Mouse (Mus musculus) kidney, adult 18-20 months (tissue): ENCODE data around the gene Mybphl.

Source experiments
- DNase-seq: peaks from one replicate; pipeline ENCODE4 v3.0.0; 2021

Gene Mybphl

DNA sequence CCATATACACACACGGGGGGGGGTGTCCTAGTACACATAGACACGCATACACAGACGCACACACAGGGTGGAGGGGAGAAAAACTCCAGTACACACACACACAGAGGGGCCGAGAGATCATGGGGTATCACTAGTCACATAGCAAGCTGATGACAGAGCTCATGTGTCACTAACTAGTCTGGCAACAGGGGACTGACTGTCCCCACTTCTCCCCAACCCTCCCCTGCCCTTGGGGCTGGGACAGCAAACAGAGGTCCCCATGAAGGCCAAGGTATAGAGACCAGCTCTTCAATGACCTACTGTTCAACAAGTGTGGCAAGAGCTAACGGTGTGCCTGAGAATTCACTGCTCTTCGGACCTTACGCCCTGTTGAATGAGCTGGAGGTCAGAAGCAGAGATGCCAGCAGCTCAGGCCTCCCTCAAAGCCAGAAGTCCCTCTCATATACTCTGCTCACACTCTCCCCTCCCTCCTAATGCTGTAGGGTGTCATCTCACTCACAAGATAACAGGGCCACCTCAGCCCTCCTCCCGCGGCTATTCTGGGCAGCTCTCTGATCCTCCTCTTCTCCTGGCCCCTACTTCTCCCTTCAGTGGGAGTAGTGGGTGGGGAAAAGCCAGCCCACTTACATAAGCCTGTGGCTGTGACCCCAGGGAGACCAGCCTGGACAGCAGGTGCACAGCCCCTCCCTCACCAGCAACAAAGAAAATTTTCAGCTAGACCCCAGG lies at the start of gene Mybphl:
Mybphl (plus strand) TSS at position 642 of the 726 bp plus-strand sequence.
- DNase-seq, result no peak

DNA sequence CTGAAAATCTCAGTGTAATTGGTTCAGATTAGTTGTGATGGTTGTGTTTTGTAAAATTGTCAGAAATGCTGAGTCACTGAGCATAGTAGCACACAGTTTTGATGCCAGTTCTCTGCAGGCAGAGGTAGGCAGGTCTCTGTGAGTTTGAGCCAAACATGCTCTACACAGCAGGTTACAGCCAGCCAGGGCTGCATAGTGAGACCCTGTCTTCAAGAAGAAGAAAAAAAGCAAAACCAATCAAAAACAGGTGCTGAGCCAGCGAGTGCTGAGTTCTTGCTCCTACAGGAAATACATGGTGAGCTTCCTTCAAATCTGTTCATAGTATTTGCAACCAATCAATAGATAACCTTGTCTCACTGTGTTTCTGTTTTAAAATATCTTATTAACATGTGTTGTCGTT lies 46.2 kb upstream of the Mybphl start:
- no peak for DNase-seq

GRCm38 (mm10) chr3:108321671-108322070 lies 43.0 kb upstream of the Mybphl start:
- DNase-seq, result no peak

GRCm38 (mm10) chr3:108322136-108322535 lies 42.6 kb upstream of the Mybphl start:
- DNase-seq, result no peak

DNA sequence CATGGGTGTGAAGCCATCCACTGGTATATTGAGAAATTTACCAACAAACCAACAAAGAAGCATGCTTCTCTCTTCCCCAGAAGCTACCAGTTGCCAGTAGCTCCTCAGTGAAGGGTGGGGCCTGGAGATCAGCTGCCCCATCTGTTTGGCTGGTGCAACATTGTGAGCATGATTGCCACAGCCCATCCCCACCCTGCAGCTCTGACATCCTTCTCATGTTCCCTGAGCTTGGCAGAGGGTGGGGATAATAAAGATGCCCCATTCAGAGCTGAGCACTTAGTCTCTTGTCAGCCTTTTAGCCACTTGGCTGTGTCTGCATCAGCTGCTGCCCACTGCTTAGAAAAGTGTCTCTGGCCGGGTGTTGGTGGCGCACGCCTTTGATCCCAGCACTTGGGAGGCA lies 41.7 kb upstream of the Mybphl start:
- DNase-seq, result no peak

GRCm38 (mm10) chr3:108324837-108325236 lies 39.9 kb upstream of the Mybphl start:
- no peak for DNase-seq

- no peak for DNase-seq
Measured at GRCm38 (mm10) chr3:108325521-108325920, 39.2 kb upstream of the Mybphl start.

- DNase-seq, result no peak
Measured at GRCm38 (mm10) chr3:108327275-108327674, 37.4 kb upstream of the Mybphl start.

DNA sequence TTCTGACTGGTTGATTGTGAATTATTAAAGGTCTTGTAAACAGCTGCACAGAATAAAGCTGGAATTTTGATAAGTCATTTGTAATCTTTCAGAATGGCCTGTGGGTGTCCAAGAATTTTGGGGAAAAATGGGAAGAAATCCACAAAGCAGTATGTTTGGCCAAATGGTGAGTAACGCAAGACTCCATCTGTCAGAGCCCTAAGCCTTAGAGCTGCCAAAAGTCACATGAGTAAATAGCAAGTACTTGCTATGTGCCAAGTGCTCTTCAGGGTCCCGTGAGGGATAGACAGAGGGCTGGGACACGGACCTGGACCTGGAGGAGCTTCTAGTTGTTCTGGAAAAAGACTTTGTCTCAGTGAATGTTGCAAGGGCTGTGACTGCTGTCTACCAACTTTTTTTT lies 36.8 kb upstream of the Mybphl start:
- DNase-seq, result no peak

- peak; percentile 43 for DNase-seq
Measured at GRCm38 (mm10) chr3:108328441-108328841, 36.3 kb upstream of the Mybphl start.

GRCm38 (mm10) chr3:108330812-108331211 lies 33.9 kb upstream of the Mybphl start:
- DNase-seq, result no peak

- DNase-seq, result no peak
Measured at GRCm38 (mm10) chr3:108336878-108337277, 27.8 kb upstream of the Mybphl start.

DNA sequence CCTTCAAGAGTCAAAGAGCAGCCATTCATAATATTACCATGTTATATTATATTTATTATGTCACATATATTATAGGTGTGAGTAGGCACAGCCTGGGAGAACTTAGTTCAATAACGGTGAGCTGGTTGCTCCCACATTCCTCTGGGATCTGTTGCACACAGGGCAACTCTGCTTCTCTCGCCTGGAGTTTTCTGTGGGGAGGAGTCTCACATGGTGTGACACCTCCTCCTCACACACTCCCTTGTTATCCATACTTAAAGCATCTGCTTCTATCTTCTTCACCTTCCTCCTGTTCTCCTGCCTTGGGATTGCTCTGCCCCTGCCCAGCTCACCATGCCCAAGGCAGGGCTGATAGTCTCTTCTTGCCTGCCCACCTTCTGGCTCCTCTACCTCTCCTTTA lies 23.7 kb upstream of the Mybphl start:
- DNase-seq, result no peak

DNA sequence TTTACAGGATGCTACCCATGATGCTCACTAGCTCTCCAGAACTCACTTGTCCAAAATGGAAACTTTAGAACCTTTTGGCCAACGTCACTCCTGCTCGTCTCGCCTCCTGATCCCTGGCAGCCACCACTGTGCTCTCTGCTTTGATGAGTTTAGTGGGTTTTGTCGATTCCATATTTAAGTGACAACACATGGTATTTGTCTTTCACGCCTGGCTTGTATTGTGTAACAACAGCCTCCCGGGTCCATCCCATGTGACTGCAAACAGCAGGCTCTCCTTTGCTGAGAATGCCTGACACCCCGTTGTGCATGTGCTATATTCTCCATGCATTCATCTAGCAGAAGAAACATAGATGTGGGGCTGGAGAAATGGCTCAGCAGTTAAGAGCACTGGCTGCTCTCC lies 22.5 kb upstream of the Mybphl start:
- DNase-seq, result no peak

DNA sequence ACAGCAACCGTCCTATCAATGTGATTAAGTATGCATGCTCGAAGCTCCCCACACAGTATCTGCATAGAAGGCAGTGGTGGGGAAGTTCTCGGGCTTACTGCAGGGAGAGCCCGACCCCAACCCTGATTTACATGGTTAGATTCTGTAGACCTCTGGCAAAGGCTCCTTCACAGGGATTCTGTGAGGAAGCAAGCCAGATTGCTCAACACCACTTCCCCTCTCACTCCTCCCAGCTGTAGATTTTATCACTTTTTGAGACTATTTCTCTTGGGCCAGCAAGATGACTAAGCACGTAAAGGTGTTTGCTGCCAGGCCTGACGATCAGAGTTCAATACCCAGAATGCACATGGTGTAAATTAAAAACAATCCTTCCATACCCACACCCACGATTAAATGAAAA lies 18.9 kb upstream of the Mybphl start:
- DNase-seq, result no peak

GRCm38 (mm10) chr3:108348376-108348775 lies 16.3 kb upstream of the Mybphl start:
- DNase-seq, result no peak

DNA sequence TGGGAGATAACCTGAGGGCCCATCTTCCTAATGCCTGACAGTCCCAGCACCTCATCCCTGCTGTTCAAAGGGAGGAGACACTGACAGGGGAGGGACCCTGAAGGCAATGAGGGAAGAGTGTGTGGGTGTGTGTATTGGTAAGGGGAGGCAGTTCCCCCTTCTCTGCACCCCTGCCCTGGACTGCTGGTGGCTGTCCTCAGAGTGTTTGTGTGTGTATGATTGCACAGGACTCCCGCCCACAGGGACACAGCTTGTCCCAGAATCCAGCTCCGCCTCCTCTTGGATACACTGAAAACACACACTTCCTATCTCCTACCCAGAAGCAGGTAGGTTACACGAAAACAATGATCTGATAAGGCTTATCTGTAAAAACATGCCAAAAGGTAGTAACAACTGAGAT lies 9.5 kb upstream of the Mybphl start:
- DNase-seq, result no peak

DNA sequence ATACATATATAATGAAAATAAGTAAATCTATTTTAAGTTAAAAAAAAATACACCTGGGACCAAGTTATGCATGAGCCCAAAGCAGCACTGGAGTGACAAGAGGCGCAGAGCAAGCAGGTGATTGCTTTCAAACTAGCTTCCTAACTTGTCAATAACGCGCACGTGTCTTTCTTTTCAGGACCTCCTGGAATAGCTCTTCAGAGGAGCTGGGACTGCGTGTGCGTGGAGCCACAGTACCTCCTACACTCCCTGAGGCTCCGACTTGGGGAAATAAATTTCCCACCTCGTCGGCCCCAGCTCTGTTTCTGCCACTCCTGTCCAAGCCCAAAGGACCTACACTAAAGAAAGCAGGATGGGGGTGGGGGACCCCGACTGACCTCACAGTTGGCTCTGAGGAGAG lies 7.7 kb upstream of the Mybphl start:
- DNase-seq, result no peak

GRCm38 (mm10) chr3:108358445-108358844 lies 6.3 kb upstream of the Mybphl start:
- no peak for DNase-seq

GRCm38 (mm10) chr3:108360894-108361293 lies 3.8 kb upstream of the Mybphl start:
- no peak for DNase-seq

- DNase-seq, result no peak
Measured at GRCm38 (mm10) chr3:108363626-108364025, 1.1 kb upstream of the Mybphl start.

GRCm38 (mm10) chr3:108367173-108367572 lies 2.5 kb downstream of the Mybphl start:
- no peak for DNase-seq

DNA sequence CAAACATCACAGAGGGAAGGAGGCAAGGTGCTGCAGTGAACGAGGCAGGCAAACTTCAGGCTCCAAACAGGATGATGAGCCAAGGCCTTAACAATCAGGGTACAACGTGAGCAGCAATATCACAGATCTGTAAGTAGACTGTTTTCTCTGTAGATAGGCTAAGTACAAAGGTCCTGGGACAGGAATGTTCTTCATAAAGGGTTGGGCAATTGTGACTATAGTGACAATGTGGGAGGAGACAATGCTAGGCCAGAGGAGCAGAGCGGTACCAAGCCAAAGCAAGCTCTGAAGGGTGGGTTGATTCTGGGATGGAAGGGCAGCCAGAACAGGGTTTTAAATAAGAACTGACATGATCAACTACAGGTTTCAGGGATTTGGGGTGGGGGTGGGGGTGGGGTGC lies 3.1 kb downstream of the Mybphl start:
- no peak for DNase-seq

DNA sequence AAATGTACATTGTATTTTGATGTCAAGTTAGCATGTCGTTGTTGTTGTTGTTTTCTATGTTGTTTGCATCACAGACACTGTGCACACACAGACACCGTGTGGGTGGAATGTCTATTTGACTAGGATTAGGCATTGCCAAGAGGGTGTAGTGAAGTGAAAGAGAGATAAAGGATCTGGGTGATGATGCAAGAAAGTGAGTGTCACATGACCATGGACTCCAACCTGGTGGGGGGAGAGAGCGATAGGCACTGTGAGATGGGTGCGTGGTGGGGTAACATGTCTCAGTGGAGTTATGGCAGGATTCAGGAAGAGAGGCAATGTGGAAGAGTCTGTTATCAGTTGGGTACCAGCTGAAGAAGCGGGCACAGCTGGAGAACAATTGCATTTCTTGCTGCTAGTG lies 4.0 kb downstream of the Mybphl start:
- DNase-seq, result no peak

- no peak for DNase-seq
Measured at GRCm38 (mm10) chr3:108372274-108372673, 7.6 kb downstream of the Mybphl start.
